Mouse (Mus musculus) kidney, adult 2 months (tissue): ENCODE results near the gene Ell2.

Source experiments
- CTCF ChIP-seq: fragments of 200-500 bp; conservative IDR thresholded peaks from 2 replicates; pipeline ENCODE4 v1.5.1; 2011; ENCODE audit warnings: low read depth, mild to moderate bottlenecking, control low read depth, low read length, moderate library complexity, mixed read lengths; ENCODE audit not compliant: insufficient read depth, insufficient read length
- POLR2A ChIP-seq: fragments of 200-500 bp; IDR thresholded peaks from one replicate; pipeline ENCODE4 v1.6.1; 2011; ENCODE audit warnings: low read depth, low read length, control low read depth

DNA sequence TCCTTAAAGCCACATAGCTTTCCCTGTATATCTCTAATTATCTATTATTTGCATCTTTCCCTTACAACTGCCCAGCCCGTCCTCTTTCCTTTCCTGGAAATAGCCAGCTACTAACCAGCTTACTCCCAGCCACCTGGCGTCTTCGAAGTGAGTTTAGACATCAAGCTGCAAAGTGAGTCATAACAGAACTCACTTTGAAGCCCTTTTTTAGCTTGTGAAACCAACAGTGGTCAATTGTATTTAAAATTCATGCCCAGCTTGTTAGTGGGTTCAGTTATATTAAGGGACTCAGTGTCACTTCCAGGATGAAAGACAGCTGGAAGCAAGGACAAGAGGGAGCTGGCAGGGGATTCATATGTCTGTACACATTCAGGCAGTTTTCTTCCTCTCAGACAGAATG, 33.5 kb downstream of the Ell2 start:
- TF ChIP-seq CTCF: no peak
- TF ChIP-seq POLR2A: no peak
